Mouse (Mus musculus): Measurements from ENCODE around the gene Ptprd. TPM values are rescaled to one million over a fixed set of nuclear protein-coding genes. Genes with fewer than 3 reads are reported as not detected.
A peak's percentile ranks its signal among the peaks of the same experiment; 100 is the strongest.

The Ptprd gene
- 126 and 145 TPM in 2 replicates for polyA plus RNA-seq (2014; fragmentation: Nextera tagmentation; extraction: Ambion mirVana)

GRCm38 (mm10) chr4:78211529-78212494 lies at the start of gene Ptprd:
Ptprd (minus strand) TSS chr4:78211961.
- Histone ChIP-seq H3K4me3 (ENCODE audit: low read depth, low read length) (peak within 1 kb of the TSS; percentile 56), H3K4me1 (ENCODE audit: control insufficient read depth, insufficient read depth, low read length) (0 out of 2 replicates have a peak, but pooled peaks cover 6% of the 10 kb centered on the region), H3K9ac (replicated peaks; ENCODE audit: low read depth, low read length) (peak within 1 kb of the TSS; percentile 63), H3K27me3 (ENCODE audit: control insufficient read depth, insufficient read depth, low read length) (no peaks in the 10 kb centered on the region; the same call in 1 of the 2 replicates), H3K27ac (ENCODE audit: low read depth, low read length) (peak within 1 kb of the TSS; percentile 65), H3K9me3 (ENCODE audit: control insufficient read depth, low read length) (no peaks in the 10 kb centered on the region), H3K4me2 (ENCODE audit: low read depth, low read length) (peak within 1 kb of the TSS; percentile 77), H3K36me3 (ENCODE audit: control insufficient read depth, insufficient read depth, low read length) (no peaks in the 10 kb centered on the region)
- peak; percentile 91 for ATAC-seq (ENCODE audit: low read depth)
- under 1% methylated on average over 60 of the region's 86 CpGs for WGBS

- ATAC-seq (ENCODE audit: low read depth): no peak
Measured at GRCm38 (mm10) chr4:78235820-78236219, 24.1 kb upstream of the Ptprd start.

GRCm38 (mm10) chr4:78235316-78235715 lies 23.6 kb upstream of the Ptprd start:
- H3K36me3 ChIP-seq (ENCODE audit: control insufficient read depth, insufficient read depth, low read length): no peaks in the 10 kb centered on the region
- H3K9ac ChIP-seq (replicated peaks; ENCODE audit: low read depth, low read length): no peak overlapping the region
- WGBS: 83% methylated on average over 2 of the region's 2 CpGs
- no peak overlapping the region for H3K27ac ChIP-seq (ENCODE audit: low read depth, low read length)
- no peaks in the 10 kb centered on the region for H3K4me1 ChIP-seq (ENCODE audit: control insufficient read depth, insufficient read depth, low read length)
- H3K4me3 ChIP-seq (ENCODE audit: low read depth, low read length): no peak overlapping the region
- no peak for ATAC-seq (ENCODE audit: low read depth)
- H3K9me3 ChIP-seq (ENCODE audit: control insufficient read depth, low read length): no peaks in the 10 kb centered on the region
- no peaks in the 10 kb centered on the region for H3K27me3 ChIP-seq (ENCODE audit: control insufficient read depth, insufficient read depth, low read length)
- no peak overlapping the region for H3K4me2 ChIP-seq (ENCODE audit: low read depth, low read length)

More at GRCm38 (mm10) chr4:78235820-78236219, 24.1 kb upstream of the Ptprd start:
- H3K4me2 ChIP-seq (ENCODE audit: low read depth, low read length): no peak overlapping the region
- H3K36me3 ChIP-seq (ENCODE audit: control insufficient read depth, insufficient read depth, low read length): no peaks in the 10 kb centered on the region
- H3K4me3 ChIP-seq (ENCODE audit: low read depth, low read length): no peak overlapping the region
- no peak overlapping the region for H3K27ac ChIP-seq (ENCODE audit: low read depth, low read length)
- no peaks in the 10 kb centered on the region for H3K27me3 ChIP-seq (ENCODE audit: control insufficient read depth, insufficient read depth, low read length)
- H3K4me1 ChIP-seq (ENCODE audit: control insufficient read depth, insufficient read depth, low read length): no peaks in the 10 kb centered on the region
- 87% methylated on average over 2 of the region's 2 CpGs for WGBS
- H3K9me3 ChIP-seq (ENCODE audit: control insufficient read depth, low read length): no peaks in the 10 kb centered on the region
- no peak overlapping the region for H3K9ac ChIP-seq (replicated peaks; ENCODE audit: low read depth, low read length)

- no peaks in the 10 kb centered on the region for H3K9me3 ChIP-seq (ENCODE audit: control insufficient read depth, low read length)
- H3K4me1 ChIP-seq (ENCODE audit: control insufficient read depth, insufficient read depth, low read length): no peaks in the 10 kb centered on the region
- H3K9ac ChIP-seq (replicated peaks; ENCODE audit: low read depth, low read length): no peak overlapping the region
- no peak overlapping the region for H3K27ac ChIP-seq (ENCODE audit: low read depth, low read length)
- ATAC-seq (ENCODE audit: low read depth): no peak
- H3K36me3 ChIP-seq (ENCODE audit: control insufficient read depth, insufficient read depth, low read length): no peaks in the 10 kb centered on the region
- no peak overlapping the region for H3K4me3 ChIP-seq (ENCODE audit: low read depth, low read length)
- 83% methylated on average over 1 of the region's 1 CpGs for WGBS
- no peaks in the 10 kb centered on the region for H3K27me3 ChIP-seq (ENCODE audit: control insufficient read depth, insufficient read depth, low read length)
- no peak overlapping the region for H3K4me2 ChIP-seq (ENCODE audit: low read depth, low read length)
Measured at GRCm38 (mm10) chr4:78234681-78235080, 22.9 kb upstream of the Ptprd start.

- whole genome bisulfite sequencing: 23% methylated on average over 4 of the region's 4 CpGs
- Histone ChIP-seq H3K9me3 (ENCODE audit: control insufficient read depth, low read length) (no peaks in the 10 kb centered on the region), H3K4me3 (ENCODE audit: low read depth, low read length) (no peak overlapping the region), H3K4me2 (ENCODE audit: low read depth, low read length) (peak overlapping the region; percentile 77; the same call in 1 of the 2 replicates), H3K27ac (ENCODE audit: low read depth, low read length) (no peak overlapping the region), H3K27me3 (ENCODE audit: control insufficient read depth, insufficient read depth, low read length) (no peaks in the 10 kb centered on the region; the same call in 1 of the 2 replicates), H3K4me1 (ENCODE audit: control insufficient read depth, insufficient read depth, low read length) (0 out of 2 replicates have a peak, but pooled peaks cover 6% of the 10 kb centered on the region), H3K9ac (replicated peaks; ENCODE audit: low read depth, low read length) (no peak overlapping the region), H3K36me3 (ENCODE audit: control insufficient read depth, insufficient read depth, low read length) (no peaks in the 10 kb centered on the region)
- no peak for ATAC-seq (ENCODE audit: low read depth)
Measured at GRCm38 (mm10) chr4:78213949-78214348, 2.2 kb upstream of the Ptprd start.

GRCm38 (mm10) chr4:78212941-78213340 lies 1.2 kb upstream of the Ptprd start:
- Histone ChIP-seq H3K4me3 (ENCODE audit: low read depth, low read length) (peak overlapping the region; percentile 56), H3K4me1 (ENCODE audit: control insufficient read depth, insufficient read depth, low read length) (0 out of 2 replicates have a peak, but pooled peaks cover 6% of the 10 kb centered on the region), H3K27ac (ENCODE audit: low read depth, low read length) (no peak overlapping the region; the same call in 1 of the 2 replicates), H3K9me3 (ENCODE audit: control insufficient read depth, low read length) (no peaks in the 10 kb centered on the region), H3K9ac (replicated peaks; ENCODE audit: low read depth, low read length) (no peak overlapping the region; the same call in 1 of the 2 replicates), H3K27me3 (ENCODE audit: control insufficient read depth, insufficient read depth, low read length) (no peaks in the 10 kb centered on the region; the same call in 1 of the 2 replicates), H3K36me3 (ENCODE audit: control insufficient read depth, insufficient read depth, low read length) (no peaks in the 10 kb centered on the region), H3K4me2 (ENCODE audit: low read depth, low read length) (peak overlapping the region; percentile 77)
- WGBS: 64% methylated on average over 4 of the region's 4 CpGs
- no peak for ATAC-seq (ENCODE audit: low read depth)

- WGBS: 21% methylated on average over 9 of the region's 9 CpGs
- Histone ChIP-seq H3K9me3 (ENCODE audit: control insufficient read depth, low read length) (no peaks in the 10 kb centered on the region), H3K9ac (replicated peaks; ENCODE audit: low read depth, low read length) (peak overlapping the region; percentile 63), H3K4me2 (ENCODE audit: low read depth, low read length) (peak overlapping the region; percentile 77), H3K27ac (ENCODE audit: low read depth, low read length) (peak overlapping the region; percentile 65; the same call in 1 of the 2 replicates), H3K4me3 (ENCODE audit: low read depth, low read length) (peak overlapping the region; percentile 56), H3K4me1 (ENCODE audit: control insufficient read depth, insufficient read depth, low read length) (0 out of 2 replicates have a peak, but pooled peaks cover 6% of the 10 kb centered on the region), H3K27me3 (ENCODE audit: control insufficient read depth, insufficient read depth, low read length) (no peaks in the 10 kb centered on the region; the same call in 1 of the 2 replicates), H3K36me3 (ENCODE audit: control insufficient read depth, insufficient read depth, low read length) (no peaks in the 10 kb centered on the region)
- no peak for ATAC-seq (ENCODE audit: low read depth)
Measured at GRCm38 (mm10) chr4:78210878-78211528, 758 bp downstream of the Ptprd start.

- Histone ChIP-seq H3K4me1 (ENCODE audit: control insufficient read depth, insufficient read depth, low read length) (no peaks in the 10 kb centered on the region), H3K4me3 (ENCODE audit: low read depth, low read length) (no peak overlapping the region), H3K36me3 (ENCODE audit: control insufficient read depth, insufficient read depth, low read length) (no peaks in the 10 kb centered on the region), H3K4me2 (ENCODE audit: low read depth, low read length) (no peak overlapping the region), H3K27ac (ENCODE audit: low read depth, low read length) (no peak overlapping the region), H3K27me3 (ENCODE audit: control insufficient read depth, insufficient read depth, low read length) (no peaks in the 10 kb centered on the region), H3K9ac (replicated peaks; ENCODE audit: low read depth, low read length) (no peak overlapping the region), H3K9me3 (ENCODE audit: control insufficient read depth, low read length) (no peaks in the 10 kb centered on the region)
- WGBS: 50% methylated on average over 3 of the region's 3 CpGs
- ATAC-seq (ENCODE audit: low read depth): no peak
Measured at GRCm38 (mm10) chr4:78205018-78205417, 6.7 kb downstream of the Ptprd start.

Data from neural tube, embryonic 14.5 days (tissue).